Mouse (Mus musculus): ENCODE data around the gene Eif2b1. TPM values are rescaled to one million over a fixed set of nuclear protein-coding genes. Genes with fewer than 3 reads are reported as not detected.

The Eif2b1 gene
- total RNA-seq, 2 experiments from 2014 or later = 54.2 to 58.5 TPM

Other genes starting within 250 kb of the Eif2b1 start
- gene Cdk2ap1, start 216.0 kb downstream of the Eif2b1 start, total RNA-seq (2021) = 100 to 1,000 TPM; 191 to 204 TPM
- gene Sbno1, start 153.1 kb downstream of the Eif2b1 start, total RNA-seq (2021) = 100 to 1,000 TPM in 1 of 2 experiments, 10 to 100 TPM in 1; 90.4 to 102 TPM
- 100 to 1,000 TPM in 1 of 2 experiments, 10 to 100 TPM in 1; 97.9 to 105 TPM for gene Kmt5a, start 139.2 kb downstream of the Eif2b1 start, total RNA-seq (2021)
- gene Rilpl2, start 100.8 kb downstream of the Eif2b1 start, total RNA-seq (2021) = 10 to 100 TPM; 27.3 to 31.4 TPM
- gene Snrnp35, start 96.0 kb downstream of the Eif2b1 start, total RNA-seq (2021) = 10 to 100 TPM; 17.6 to 22.7 TPM
- 10 to 100 TPM; 23.0 TPM for gene Rilpl1, start 47.7 kb downstream of the Eif2b1 start, total RNA-seq (2021)
- gene Tmed2, start 38.4 kb downstream of the Eif2b1 start, total RNA-seq (2021) = 100 to 1,000 TPM; 199 to 213 TPM
- 10 to 100 TPM; 16.1 to 16.8 TPM for gene Ddx55, start 26.3 kb downstream of the Eif2b1 start, total RNA-seq (2021)
- gene Gtf2h3, start within 50 bp of the Eif2b1 start, total RNA-seq (2021) = 10 to 100 TPM; 43.2 to 45.5 TPM
- gene Atp6v0a2, start 49.4 kb upstream of the Eif2b1 start, total RNA-seq (2021) = 10 to 100 TPM; 48.8 to 49.0 TPM
- 1 to 10 TPM; 1.3 to 1.6 TPM for gene Dnah10, start 146.0 kb upstream of the Eif2b1 start, total RNA-seq (2021)